Mouse (Mus musculus) cerebellum, postnatal 4 days (tissue): ENCODE measurements at regions not wholly inside any gene's neighbourhood (a gene's known extent, or its start where the extent isn't known, plus 50 kb on each side); places are given as distances from the start of the nearest gene placed in this dataset.
"Not testable (repeated sequence)": the region's sequence is repeated elsewhere in the genome, so short reads cannot be mapped to it uniquely, and the experiment has no call there.

ENCODE experiments used
- DNase-seq, 2 experiments: peaks; one replicate each; pipeline ENCODE4 v3.0.0; 2022; ENCODE audit warnings: low spot score in 2 of 2, mixed read lengths in 1 of 2

DNA sequence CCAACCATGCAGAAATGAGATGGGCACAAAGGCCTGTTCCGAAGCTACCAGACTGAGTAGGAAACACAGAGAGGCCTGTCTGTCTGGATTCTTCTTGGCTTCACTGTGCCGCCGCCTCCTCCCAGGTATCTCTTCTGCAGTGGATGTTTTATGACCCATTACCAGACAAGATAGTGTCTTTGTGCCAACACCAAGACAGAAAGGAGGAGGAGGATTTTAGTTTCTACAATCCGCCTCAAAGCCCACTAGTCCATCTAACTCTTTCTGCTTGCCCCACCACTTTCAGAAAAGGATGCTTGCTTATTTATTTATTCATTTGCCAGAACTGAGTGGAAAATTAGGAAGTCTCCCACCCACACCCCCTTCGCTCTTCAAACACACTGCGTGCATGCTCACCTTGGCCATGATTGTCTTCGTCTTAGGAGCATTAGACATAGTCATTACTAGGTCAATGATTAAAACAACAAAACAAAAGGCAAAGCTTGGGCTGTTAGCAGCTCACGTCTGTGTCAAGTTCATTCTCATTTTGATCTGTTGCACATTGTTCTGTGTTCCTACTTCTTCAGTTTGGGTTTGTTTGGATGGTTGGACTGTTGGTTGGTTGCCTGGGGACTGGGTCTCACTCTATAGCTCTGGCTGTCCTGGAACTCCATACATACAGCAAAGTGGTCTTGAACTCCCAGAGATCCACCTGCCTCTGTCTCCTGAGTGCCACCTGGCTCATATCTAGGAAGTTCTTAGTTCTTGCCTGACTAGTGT is 61.7 kb upstream of the Cpm start:
- DNase-seq: no peak

DNA sequence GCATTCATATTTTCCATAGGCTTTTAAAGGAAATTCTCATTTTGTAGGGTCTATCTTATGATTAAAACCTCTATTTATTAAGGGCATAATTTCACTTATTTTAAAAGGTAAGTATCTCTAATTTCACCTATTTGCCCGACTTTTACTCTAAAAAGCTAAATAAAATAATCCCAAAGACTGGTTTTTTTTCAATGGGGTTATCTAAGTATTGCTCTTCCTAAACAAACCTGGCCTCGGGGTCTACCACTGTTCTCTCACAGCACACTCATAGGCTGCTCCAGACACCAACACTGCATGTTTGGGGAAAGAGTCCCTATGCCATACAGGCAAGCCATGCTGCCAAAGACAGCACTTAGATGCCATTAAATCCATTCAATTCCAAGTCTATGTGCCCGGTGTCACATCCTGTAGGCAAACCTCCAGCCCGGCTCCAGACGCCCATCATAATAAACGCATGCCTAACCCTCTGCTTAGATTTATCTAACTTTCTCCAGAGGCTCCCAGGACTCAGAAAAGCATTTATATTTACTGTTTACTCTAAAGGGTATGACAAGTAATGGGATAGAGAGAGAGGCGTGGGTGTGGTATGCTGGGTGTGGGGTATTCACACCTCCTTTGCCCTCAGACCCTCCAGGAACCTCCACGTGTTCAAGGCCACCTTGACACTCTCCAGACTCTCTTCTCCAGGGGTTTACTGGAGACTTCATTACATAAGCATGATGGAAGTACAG is 62.5 kb upstream of the Cpm start:
- DNase-seq: no peak

DNA sequence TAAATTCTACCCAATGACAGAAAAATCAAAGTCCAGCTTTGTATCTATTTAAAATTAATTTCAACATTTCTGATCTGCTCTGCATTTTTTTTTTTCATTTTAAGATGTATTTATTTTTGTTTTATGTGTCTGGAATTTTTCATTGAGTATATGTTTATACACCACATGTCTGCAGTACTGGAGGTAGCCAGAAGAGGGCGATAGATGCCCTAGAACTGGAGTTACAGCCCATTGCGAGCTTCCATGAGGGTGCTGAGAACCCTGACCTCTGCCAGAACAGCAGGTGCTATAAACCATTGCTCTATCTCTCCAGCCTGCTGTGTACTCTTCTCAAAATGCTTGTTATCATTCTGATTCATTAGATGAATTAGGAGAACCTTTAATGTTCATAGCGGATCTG is 63.1 kb upstream of the Cpm start:
- no peak for DNase-seq

DNA sequence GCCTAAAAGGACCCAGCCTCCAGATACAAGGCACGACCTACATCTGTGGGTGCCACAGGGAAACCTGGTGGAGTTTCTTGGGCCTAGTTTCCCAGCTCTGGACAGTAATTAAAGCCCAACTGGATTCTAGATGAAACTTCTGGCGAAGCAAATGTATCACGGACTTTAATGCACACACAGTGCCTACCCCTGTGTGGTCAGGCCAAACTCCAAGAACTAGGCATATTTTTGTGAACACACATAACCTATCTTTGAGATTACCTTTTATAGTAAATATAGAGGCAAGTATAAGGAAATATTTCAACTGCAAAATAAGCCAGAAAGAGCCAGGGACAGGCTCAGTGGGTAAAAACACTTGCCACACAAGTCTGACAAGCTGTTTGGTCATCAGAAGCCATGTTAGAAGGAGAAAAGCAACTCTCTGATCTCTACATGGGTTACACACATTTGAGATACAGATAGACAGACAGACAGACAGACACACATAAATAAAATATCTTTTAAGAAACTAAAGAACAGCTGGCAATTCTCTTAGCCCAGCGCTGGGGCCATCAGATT is 63.7 kb upstream of the Cpm start:
- DNase-seq: no peak

DNA sequence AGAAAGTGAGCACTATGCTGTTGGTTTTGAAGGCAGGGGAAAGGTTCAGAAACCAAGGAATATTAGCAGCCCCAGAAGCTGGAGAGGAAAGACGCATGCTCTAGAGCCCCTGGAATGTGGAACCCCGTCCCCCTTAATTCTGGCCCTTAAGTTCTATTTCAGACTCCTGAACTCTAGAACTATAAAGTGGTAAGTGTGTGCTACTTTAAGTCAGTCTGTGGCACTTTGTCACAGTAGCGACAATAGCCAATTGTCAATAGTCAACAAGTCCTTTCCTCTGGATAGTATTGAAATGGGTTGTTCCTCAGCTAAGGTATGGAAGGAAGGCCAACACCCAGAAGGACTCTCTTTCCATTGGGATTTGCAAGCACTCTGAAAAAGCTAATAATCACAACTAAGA is 64.2 kb upstream of the Cpm start:
- DNase-seq: no peak

DNA sequence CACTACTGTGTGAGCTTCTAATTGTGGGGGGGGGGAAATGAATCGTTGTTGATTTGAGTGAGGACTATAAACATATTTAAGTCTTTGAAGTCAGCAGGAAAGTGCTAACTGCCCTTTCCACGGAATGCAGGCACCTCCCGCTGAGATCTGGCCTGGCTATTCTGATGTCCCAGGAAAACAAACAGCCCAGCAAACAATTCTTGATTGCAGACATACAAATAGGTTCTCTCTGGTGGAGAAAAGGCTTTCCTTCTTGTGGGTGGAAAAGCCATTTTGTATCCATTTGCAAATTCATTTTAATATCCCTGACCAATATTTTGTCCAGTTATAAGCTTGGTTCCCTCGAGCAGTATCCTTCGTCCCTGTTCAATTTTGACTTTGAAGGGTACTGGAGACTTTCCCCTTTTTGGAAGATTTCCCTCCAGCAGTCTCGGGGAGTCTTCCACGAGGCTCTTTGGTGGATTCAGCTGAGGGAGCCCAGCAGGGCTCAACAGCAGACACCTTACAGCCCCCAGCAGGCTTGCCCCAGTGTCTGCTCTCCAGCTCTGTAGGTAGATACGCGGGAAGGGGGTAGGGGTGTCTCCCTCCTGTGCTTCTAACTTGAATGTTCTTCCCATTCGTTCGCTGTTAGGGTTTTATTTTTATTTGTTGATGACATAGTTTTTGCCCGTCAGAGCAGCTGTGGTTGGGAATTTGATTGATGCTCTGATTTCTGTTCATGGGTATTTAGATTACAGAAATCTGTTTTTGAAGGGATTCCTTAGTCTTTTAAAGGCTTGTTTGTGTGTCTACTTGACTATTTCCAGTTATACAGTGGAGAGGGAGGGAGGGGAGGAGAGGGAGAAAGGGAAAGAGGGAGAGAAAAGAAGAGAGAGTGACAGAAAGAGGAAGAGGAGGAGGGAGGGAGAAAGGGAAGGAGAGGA is 64.9 kb upstream of the Cpm start:
- DNase-seq: no peak

DNA sequence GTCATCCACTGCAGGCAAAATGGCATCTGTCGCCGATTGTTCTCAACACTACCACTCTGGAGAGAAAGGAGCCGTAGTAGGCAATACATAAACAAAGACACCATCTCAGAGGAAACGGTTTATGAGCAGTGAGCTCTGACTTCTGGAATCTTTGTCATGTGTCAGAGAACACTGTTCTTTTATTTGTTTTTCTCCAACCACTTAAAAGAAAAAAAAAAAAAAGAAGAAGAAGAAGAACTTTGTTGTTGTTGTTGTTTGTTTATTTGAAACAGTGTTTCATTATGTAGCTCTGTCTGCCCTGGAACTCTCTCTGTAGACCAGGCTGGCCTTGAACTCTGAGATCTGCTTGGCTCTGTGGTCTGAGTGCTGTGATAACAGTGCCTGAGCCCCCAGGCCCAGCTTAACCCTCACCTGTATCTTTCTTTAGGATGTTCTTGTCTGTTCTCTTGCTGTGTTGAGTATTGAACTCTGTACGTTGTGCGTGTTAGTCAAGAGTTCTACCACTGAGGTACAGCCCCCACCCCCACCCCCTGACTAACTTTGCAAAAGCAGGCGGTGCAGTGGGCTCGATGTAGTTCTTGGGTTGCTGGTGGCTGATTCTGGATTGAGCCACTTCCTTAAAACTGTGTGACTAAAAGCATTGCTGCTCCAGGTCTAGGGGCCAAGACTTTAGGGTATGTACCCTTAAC is 65.7 kb upstream of the Cpm start:
- DNase-seq: no peak

DNA sequence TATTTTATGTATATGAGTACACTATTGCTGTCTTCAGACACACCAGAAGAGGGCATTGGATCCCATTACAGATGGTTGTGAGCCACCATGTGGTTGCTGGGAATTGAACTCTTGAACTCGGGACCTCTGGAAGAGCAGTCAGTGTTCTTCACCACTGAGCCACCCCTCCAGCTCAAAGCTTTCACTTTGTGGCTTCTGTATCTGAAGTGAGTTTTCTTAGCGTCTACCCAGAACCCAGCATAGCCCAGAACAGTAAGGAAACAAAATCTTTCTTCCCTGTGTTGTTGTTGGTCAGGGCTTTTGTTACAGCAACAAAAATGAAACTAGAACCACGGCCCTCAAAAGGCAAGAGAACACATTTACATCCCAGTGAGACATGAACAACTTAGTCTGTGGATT is 66.5 kb upstream of the Cpm start:
- DNase-seq: not testable (repeated sequence)

DNA sequence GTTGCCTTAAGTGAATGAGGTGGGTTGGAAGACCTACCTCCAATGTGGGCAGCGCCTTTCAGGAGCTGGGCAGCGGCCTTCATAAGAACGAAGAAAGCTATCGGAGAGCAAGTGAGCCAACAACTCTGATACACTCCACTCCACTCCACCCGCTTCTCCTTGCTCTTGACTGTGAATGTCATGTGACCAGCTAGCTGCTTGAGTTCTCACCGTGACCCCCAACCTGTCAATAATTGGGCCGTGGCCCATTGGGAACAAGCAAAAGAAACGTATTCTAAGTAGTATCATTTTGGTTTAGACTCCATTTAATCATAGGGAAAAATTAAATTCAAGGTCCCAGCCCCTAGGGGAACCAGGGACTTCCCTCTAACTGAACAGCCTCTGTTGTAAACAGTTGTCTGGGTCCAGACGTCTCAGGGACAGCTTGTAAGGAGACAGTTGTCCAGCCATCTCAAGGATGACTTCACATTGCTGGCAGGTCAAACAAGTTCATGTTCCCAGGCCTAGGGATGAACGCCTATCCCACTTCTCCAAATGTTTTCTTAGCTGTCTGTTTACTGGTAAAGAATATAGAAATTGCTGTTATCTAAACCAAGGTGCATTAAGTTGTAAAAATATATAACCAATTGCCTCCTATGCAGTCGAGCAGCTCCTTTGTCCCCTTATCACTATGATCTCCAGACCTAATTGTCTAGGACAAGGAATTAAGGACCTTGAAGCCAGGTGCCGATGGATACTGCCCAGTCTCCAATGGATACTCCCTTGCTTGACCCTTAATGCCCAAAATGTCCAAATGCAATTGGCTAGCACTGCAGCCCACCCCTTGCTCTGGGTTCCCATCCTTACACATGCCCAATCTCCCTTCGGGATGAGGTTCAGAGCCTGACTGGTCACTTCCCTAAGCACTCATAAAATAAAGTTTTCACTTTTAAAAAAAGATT is 67.1 kb upstream of the Cpm start:
- DNase-seq: no peak

DNA sequence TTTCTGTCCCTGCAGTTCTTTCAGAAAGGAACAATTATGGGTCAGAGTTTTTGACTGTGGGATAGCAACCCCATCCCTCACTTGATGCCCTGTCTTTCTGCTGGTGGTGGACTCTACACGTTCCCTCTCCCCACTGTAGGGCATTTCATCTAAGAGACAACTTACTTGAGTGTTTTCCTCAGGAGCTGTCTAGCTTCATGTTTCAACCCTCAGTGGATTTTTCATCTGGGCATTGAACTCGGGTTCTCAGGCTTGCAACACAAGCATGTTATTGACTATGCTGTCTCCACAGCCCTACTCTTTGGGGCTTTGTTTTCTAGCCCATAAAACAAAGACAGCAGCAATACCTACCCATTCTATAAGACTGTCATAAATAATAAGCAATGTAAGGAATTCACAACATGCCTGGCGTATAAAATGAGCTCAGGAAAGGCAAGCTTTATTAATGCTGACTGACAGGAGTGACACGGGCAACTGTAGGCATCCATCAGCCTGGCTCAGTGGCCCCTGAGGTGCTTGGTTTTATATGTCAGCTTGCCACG is 68.0 kb upstream of the Cpm start:
- no peak for DNase-seq

DNA sequence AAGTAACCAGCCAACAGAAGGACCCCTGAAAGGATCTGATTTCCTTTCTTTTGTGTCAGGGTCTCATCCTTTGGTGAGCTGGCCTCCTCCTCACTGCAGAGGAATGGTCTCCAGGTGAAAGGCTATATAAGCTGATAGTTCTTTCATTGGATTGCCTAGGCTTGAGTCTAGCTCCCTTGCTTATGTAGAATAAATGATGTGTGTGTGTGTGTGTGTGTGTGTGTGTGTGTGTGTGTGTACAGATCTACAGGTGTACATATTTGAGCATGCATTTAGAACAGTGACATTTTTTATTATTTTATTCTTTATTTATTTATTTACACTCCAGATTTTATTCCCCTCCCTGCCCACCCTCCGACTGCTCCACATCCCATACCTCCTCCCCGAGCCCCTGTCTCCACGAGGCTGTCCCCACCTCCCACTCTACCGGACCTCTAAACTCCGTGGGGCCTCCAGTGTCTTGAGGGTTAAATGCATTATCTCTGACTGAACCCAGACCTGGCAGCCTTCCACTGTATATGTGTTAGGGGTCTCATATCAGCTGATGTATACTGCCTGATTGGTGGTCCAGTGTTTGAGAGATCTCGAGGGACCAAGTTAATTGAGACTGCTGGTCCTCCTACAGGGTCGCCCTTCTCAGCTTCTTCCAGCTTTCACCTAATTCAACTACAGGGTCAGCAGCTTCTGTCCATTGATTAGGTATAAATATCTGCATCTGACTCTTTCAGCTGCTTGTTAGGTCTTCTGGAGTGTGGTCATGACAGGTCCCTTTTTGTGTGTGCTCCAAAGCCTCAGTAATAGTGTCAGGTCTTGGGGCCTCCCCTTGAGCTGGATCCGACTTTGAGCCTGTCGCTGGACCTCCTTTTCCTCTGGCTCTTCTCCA is 68.7 kb upstream of the Cpm start:
- DNase-seq: no peak

DNA sequence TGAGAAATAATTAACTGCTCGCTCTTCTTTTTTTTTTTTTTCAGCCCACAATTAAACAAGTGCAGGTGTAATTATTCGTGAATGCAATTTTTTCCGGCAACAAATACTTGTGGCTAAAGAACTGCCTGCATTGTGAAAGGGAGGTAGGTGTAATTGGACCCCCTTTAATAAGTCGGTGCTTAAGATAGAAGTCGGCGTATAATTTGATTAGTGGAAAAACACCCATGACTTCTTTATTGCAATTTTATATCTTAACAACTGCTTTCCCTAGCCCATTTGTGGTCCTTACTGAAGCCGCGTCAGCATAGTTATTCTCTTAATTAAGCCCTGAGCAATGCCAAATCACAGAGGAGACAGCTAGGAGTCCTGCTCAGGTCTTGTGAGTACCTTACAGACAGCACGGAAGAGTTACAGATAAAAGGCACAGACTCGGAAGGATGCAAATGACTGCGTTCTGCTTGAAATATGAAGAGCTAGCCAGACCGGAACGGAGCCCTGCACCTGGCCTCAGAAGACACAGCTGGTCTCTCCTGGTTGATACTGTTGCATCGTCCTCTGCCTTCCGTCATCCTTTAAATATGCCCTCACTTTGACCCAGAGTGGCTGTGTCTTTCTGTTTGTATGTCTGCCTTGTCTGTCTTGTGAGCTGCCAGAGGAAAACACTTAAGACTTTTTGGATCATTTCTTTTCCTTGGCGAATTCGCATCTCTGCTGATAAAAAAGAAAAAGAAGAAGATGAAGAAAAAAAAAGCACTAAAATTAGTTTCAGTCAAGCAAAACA is 69.5 kb upstream of the Cpm start:
- DNase-seq: no peak

DNA sequence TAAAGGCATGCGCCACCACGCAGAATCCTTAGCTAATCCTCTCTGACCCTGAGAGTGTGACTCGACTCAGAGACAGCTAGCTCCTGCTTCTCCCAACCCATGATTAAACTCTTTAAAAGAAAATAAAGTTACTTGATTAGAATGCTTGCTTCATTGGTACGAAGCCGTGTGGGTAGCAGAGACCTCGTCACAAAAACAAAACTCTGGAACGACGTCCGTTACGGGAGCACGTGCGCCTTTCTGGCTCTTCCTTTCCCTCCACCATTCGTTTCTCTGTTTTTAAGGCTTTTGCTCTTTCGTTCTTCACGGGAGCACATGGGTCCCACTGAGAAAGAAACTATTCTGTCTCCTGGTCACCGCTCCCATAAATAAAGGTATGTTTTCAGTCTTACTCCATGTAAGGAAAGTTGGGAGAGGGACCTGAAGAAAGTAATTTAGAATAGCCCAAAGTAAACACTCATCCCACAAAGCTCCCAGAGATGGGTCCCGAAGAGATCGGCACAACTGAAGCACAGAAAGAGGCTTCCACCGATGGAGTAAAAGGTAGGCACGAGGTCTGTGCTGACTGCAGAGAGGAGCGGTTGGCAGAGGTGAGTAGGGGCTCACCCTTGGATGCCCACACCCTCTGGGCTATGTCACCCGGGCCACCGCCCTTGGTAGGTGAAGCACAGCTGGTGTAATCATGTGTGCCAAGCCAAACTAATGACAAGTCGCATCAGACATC is 70.2 kb upstream of the Cpm start:
- no peak for DNase-seq

DNA sequence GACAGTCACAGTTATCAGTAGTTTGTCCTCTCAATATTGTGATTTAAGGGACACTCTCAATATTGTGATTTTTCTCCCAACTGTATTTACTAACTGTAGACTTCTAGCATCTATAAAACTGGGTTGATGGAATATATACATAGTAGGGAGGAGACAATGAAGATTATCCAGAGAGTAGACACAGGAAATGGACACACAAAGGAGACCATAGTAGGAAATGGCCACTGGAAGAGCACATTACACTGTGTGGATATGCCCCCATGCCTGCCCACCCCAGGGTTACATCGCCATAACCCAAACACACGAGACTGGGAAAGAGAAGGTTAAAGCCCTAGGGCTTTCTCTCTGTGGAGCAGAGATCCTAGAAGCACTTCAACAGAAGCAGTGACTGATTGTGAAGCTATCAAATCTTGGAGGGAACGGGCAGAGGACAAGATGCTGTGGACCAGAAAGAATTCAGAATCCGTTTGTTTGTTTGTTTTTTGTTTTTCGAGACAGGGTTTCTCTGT is 71.0 kb upstream of the Cpm start:
- DNase-seq: no peak

DNA sequence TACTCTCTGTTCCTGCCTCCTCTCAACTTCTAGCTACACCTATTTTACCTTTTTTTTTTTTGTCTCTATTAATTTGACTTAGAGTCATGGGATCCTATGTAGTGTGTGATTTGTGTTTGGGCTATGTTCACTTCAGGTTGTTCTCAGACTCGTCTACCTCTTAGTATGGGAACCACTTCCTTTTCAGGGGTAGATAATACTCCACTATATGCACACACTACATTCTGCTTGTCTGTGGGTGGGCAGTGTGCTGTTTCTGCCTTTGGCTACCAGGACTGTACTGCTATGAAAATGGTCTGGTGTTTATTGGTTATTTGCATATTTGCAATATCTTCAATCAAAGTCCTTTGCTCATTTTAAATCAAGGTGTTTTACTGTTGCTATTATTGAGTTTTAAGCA is 71.6 kb upstream of the Cpm start:
- DNase-seq: no peak

DNA sequence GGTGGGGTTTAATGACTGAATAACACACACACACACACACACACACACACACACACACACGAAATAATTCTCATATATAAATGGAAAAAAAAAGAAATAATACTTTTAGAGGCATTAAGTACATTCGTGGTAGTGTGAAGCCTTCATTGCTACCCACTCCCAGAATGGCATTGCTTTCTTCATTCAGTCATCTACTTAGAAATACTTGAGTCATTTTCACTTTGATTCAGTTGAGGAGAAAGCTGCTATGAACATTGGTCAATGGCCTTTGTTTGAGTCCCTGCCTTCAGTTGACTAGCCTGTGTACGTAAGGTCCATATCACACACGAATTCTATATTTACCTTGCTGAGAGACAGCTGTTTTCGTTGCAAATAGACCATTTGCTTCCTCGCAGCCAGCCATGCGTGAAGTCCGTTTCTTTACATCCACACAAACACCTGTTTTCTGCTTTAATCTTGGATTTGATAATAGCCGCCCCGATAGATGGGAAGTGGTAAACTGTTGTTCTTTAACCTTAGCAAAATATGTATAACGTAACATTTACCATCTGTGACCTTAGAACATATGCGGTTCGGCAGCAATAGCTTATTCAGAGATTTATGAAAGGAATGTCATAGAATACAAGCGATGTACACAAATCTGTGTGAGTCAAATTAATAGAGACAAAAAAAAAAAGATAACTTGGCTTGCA is 72.3 kb upstream of the Cpm start:
- DNase-seq: no peak
